Mouse (Mus musculus) A20 (cell line): ENCODE measurements around the gene Cby3.

Source experiments
- DNase-seq: peaks from one replicate; pipeline ENCODE4 v3.0.0-alpha.2; 2011; ENCODE audit warnings: low read depth, low spot score

The Cby3 gene

GRCm38 (mm10) chr11:50388217-50388929 is 34.1 kb downstream of the Cby3 start:
- no peak for DNase-seq

GRCm38 (mm10) chr11:50389011-50389410 is 34.7 kb downstream of the Cby3 start:
- no peak for DNase-seq

- no peak for DNase-seq
These were observed 35.4 kb downstream of the Cby3 start for GRCm38 (mm10) chr11:50389616-50390015.

GRCm38 (mm10) chr11:50391272-50391960 is 37.2 kb downstream of the Cby3 start:
- no peak for DNase-seq

GRCm38 (mm10) chr11:50393306-50393705 is 39.0 kb downstream of the Cby3 start:
- no peak for DNase-seq

GRCm38 (mm10) chr11:50394731-50395130 is 40.5 kb downstream of the Cby3 start:
- no peak for DNase-seq

GRCm38 (mm10) chr11:50396766-50397307 is 42.6 kb downstream of the Cby3 start:
- DNase-seq: no peak

- DNase-seq: no peak
These were observed 43.1 kb downstream of the Cby3 start for GRCm38 (mm10) chr11:50397316-50397715.

GRCm38 (mm10) chr11:50398803-50399202 is 44.5 kb downstream of the Cby3 start:
- DNase-seq: no peak

GRCm38 (mm10) chr11:50402481-50402880 is 48.2 kb downstream of the Cby3 start:
- no peak for DNase-seq

- DNase-seq: no peak
These were observed 49.2 kb downstream of the Cby3 start for GRCm38 (mm10) chr11:50403367-50404014.

- no peak for DNase-seq
These were observed 53.0 kb downstream of the Cby3 start for GRCm38 (mm10) chr11:50407235-50407634.
